Mouse (Mus musculus) spleen, postnatal 10 days (tissue): Measurements from ENCODE around the gene Fbxo42.

Experiments
- DNase-seq, 2 experiments: peaks; one replicate each; pipeline ENCODE4 v3.0.0; 2021 to 2022; ENCODE audit warnings: low spot score in 2 of 2

Fbxo42 gene

GRCm38 (mm10) chr4:141147112-141148008, at the start of gene Fbxo42:
Fbxo42 (plus strand) TSS chr4:141147913.
- peak; percentile 96 to 97 for DNase-seq

DNA sequence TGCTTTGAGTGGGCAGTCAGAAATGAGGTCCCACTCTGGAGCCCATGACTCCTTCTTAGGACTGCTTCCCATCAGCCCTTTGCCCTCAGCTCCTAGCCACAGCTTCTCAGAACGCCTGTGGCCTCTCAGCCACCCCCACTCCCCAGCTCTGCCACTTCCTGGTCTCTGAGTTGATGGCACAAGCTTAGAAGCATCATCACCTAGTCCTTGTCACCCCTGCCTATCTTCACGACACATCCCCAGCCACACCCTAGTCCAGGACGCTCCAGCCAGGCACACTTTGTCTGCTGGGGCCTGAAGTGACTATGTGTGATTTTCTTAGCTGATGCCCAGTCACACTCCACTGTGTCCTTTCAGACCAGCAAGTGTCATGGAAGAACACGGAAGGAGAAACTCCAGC, 48.8 kb upstream of the Fbxo42 start:
- DNase-seq = no peak

DNA sequence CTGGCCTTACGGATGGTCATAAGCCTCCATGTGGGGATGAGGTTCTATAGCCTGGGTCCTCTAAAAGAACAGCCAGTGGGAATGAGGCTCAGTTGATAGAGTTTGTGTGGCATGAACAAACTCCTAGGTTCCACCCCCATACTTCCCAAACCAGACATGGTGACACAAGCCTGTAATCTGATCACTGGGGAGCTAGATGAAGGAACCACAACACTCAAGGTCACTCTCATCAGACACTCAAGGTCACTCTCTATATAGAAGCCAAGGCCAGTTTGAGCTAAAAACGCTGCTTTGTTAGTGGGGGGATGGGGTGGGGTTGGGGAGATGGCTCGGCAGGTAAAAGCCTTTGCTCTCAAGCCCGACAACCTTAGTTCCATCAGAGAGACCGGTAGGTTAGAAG, 47.8 kb upstream of the Fbxo42 start:
- no peak for DNase-seq

- DNase-seq = no peak
Observed at GRCm38 (mm10) chr4:141101291-141101690, 46.4 kb upstream of the Fbxo42 start.

GRCm38 (mm10) chr4:141101855-141102254, 45.9 kb upstream of the Fbxo42 start:
- peak; percentile 38 to 68 for DNase-seq

GRCm38 (mm10) chr4:141106526-141107183, 41.1 kb upstream of the Fbxo42 start:
- DNase-seq = no peak

- no peak for DNase-seq
Observed at GRCm38 (mm10) chr4:141108196-141108732, 39.4 kb upstream of the Fbxo42 start.

DNA sequence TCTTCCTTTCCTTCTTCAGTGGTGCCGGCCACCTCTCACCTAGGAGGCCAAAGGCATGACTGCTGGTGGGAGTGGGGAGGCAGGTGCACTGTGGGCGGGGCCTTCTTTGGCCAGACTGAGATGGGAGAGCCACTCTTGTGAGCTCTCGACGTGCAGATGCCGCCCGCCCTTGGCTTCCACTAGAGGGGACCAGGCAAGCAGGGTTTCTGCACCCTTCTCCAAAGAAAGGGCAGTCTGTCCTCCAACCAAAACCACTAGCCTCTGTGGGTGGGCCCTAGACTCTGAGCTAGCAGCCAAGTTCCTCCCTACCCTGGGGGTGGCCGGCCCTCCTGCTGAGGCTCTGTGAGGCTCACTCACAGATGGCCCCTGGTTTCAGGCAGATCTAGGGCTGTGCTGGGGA, 33.9 kb upstream of the Fbxo42 start:
- DNase-seq = no peak

DNA sequence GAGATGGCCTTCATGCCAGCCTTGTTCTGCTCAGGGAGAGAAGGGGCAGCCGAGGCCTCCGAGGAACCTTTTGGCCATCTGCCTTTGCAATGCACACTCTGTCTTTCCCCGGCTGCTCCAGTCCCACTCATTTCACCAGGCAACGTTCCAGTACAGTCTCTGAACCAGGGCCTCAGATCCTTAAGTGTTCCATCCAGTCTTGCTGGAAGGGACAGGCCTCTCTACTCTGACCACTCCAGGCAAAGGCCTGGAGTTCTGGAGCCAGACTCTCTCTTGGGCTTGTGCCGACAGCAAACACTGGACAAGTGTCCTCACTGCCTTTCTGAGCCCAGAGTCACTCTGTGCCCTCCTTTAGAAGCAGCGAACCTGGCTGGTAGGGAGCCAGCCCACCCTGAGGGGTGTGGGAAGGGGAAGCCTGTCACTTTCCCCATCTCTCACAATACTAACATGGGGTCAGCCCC, 33.2 kb upstream of the Fbxo42 start:
- no peak for DNase-seq

GRCm38 (mm10) chr4:141115398-141115797, 32.3 kb upstream of the Fbxo42 start:
- no peak for DNase-seq

DNA sequence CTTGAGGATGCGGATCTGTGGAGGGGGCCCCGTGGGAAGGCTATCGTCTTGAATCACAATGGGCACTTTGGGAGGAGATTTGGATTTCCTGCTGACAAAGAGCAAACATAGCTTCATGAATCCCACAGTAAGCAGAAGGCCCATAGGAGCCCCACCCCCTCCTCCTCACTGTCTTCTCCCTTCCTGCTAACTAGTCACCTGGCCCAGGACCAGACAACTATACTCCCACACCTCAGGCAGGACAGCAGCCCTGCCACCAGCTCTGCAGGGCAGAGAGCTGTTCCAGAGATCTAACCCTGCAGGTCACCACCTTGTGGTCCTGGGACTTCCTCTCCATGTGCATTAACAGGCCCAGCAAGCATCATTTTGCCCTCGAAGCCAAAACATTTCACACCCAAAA, 29.0 kb upstream of the Fbxo42 start:
- DNase-seq = no peak

GRCm38 (mm10) chr4:141120700-141121099, 27.0 kb upstream of the Fbxo42 start:
- DNase-seq = peak in 1 of 2 experiments; percentile 69

DNA sequence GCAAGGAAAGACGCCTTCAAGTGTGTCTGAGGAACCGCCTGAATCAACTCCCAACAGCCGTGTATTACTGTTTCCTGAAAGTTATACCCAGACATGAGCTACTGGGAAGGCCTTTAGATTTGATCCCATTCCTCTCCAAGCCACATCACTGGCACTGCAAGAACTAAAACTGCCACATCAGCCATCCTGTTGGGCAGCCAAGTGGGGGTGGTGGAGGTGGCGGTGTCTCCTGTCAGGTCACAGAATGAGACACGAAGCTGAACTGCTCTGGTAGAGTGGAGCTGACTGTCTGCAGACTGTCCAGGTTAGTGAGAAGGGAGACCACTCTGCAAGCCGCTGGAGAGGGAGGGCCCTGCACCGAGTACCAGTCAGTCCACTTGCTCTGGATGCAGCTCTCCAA, 25.1 kb upstream of the Fbxo42 start:
- no peak for DNase-seq

GRCm38 (mm10) chr4:141123065-141123464, 24.6 kb upstream of the Fbxo42 start:
- DNase-seq = no peak

- DNase-seq = no peak
Observed at GRCm38 (mm10) chr4:141129190-141129710, 18.5 kb upstream of the Fbxo42 start.

- DNase-seq = no peak
Observed at GRCm38 (mm10) chr4:141130704-141131342, 16.9 kb upstream of the Fbxo42 start.

DNA sequence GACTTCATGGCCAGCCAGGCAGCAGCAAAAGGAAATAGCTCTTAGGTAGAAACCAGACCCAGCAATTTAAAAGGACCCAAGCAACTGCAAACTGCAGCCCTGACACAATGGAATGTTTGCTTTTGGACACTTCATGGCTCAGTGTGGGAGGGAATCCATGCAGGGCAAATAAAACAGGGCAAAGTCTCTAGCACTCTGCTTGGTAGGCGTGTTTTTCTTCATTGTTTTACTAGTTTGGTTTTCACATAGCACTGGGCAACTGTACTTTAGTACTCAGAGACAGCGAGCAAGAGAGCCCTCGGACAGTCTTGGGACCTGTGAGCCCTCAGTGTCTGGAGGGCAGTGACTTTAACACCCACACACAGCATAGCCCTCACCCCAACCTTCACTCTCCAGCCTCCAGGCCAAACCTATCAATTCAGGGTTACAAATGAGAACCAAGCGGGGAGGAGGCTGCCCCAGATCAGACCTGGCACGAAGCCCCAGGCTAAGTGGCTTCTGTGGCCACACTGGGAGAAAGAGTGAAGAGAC, 16.1 kb upstream of the Fbxo42 start:
- DNase-seq = no peak

GRCm38 (mm10) chr4:141132191-141132590, 15.5 kb upstream of the Fbxo42 start:
- no peak for DNase-seq

DNA sequence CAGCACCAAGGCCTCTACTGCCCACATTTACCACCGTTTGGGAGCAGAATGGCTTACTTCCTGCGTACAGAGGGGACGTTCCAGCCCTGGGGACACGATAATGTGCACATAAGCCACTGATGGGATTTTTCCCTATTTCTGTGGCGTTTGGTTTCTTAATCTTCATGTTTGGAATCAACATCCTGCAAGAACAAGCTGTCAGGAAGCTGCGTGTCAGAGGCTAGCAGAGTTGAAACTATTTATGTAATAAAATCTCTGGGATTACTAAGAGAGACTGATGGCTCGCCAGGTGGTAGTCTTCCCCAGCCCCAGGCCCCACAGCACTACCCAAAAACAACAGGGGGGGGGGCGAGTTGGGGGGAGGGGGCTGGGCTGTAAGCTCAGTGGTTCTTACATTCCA, 14.5 kb upstream of the Fbxo42 start:
- no peak for DNase-seq

- no peak for DNase-seq
Observed at GRCm38 (mm10) chr4:141134031-141134441, 13.7 kb upstream of the Fbxo42 start.

DNA sequence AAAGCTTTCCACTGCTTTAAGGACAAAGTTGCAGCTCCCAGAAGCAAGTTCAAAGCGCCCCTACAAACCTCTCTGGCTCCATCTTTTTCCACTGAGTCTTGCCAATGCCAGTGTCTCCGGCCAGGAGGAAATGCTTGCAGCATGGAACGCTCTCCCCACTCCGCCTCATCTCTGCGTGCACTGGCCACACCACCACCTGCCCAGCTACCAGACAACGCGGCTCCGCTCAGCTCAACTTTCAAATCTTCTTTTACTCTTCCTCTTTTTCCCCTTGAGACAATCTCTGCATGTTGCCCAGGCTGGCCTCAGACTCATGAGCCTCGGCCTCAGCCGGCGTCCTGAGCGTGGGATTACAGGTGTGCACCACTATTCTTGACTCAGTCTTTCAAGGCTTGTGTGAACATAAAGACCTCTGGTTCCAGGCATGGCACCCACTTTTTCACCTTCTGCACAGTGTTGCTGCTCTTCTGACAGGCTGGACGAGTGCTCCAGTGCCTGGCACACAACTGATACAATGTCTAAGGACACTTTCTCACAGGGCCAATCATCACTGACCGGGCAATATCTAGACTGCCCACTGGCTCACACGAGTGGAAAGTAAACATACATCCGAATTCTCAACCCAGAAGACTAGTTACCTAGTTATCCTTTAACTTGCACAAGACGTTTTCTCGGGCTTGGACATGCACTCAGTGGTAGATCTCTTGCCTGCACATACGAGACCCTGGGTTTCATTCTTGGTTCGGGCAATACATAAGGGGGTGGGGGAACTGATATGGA, 12.8 kb upstream of the Fbxo42 start:
- peak in 1 of 2 experiments; percentile 47 for DNase-seq
